Mouse (Mus musculus) liver, embryonic 15.5 days (tissue): Measurements from ENCODE around the gene Fbln1. TPM values are rescaled to one million over a fixed set of nuclear protein-coding genes. Genes with fewer than 3 reads are reported as not detected.

Experiments
- ATAC-seq: fragments of 200-750 bp; cut with Nextera tagmentation; 2 replicates; pipeline ENCODE4 v1.8.0; 2017; ENCODE audit warnings: moderate number of reproducible peaks, mild to moderate bottlenecking, moderate library complexity; ENCODE audit not compliant: insufficient read depth
- H3K27ac ChIP-seq: fragments of 300-500 bp; sonication (generic); replicated peaks from 2 replicates; pipeline ENCODE4 v1.5.1; 2015; ENCODE audit warnings: mild to moderate bottlenecking, inconsistent platforms
- H3K27me3 ChIP-seq: fragments of 300-500 bp; sonication (generic); 2 replicates; pipeline ENCODE4 v1.6.1; 2015; ENCODE audit warnings: mild to moderate bottlenecking, inconsistent platforms
- H3K36me3 ChIP-seq: fragments of 300-500 bp; sonication (generic); replicated peaks from 2 replicates; pipeline ENCODE4 v1.6.1; 2015; ENCODE audit warnings: moderate library complexity, mild to moderate bottlenecking, inconsistent platforms
- H3K4me1 ChIP-seq: fragments of 300-500 bp; sonication (generic); replicated peaks from 2 replicates; pipeline ENCODE4 v1.6.1; 2015; ENCODE audit warnings: inconsistent platforms
- H3K4me2 ChIP-seq: fragments of 300-500 bp; sonication (generic); 2 replicates; pipeline ENCODE4 v1.6.1; 2015; ENCODE audit warnings: moderate library complexity, mild to moderate bottlenecking, inconsistent platforms
- H3K4me3 ChIP-seq: fragments of 300-500 bp; sonication (generic); replicated peaks from 2 replicates; pipeline ENCODE4 v1.5.1; 2015; ENCODE audit warnings: mild to moderate bottlenecking, inconsistent platforms
- H3K9ac ChIP-seq: fragments of 300-500 bp; sonication (generic); 2 replicates; pipeline ENCODE4 v1.6.1; 2015; ENCODE audit warnings: moderate library complexity, mild to moderate bottlenecking, inconsistent platforms
- H3K9me3 ChIP-seq: fragments of 300-500 bp; sonication (generic); replicated peaks from 2 replicates; pipeline ENCODE4 v1.6.1; 2016; ENCODE audit warnings: inconsistent platforms
- WGBS: fragments of 180-500 bp; shearing (Covaris S2); methylation state at CpG from one replicate; pipeline ENCODE4 v1.1.7; 2015; ENCODE audit warnings: mixed read lengths; ENCODE audit not compliant: insufficient replicate concordance; 5-methylcytosine and 5-hydroxymethylcytosine counted together
- polyA plus RNA-seq: library from polyadenylated mRNA; unstranded; fragments of >200 nt; fragmentation: Nextera tagmentation; extraction: Ambion mirVana; gene quantifications from 2 replicates; pipeline ENCODE4 v1.2.1, GENCODE M21; 2015

Fbln1 gene
- polyA plus RNA-seq, 1 experiment from 2014 or later: 6.9 TPM

- no peak overlapping the region for H3K4me2 ChIP-seq
- no peak overlapping the region for H3K4me3 ChIP-seq
- no peak overlapping the region for H3K9ac ChIP-seq
- H3K27ac ChIP-seq: no peak overlapping the region
- no peaks in the 10 kb centered on the region for H3K27me3 ChIP-seq
- 0 out of 2 replicates have a peak, but pooled peaks cover 4% of the 10 kb centered on the region for H3K4me1 ChIP-seq
- no peaks in the 10 kb centered on the region for H3K36me3 ChIP-seq
- ATAC-seq: no peak
- H3K9me3 ChIP-seq: no peaks in the 10 kb centered on the region
- 55% methylated on average over 3 of the region's 3 CpGs for WGBS
Measured at GRCm38 (mm10) chr15:85228568-85228967, 22.8 kb downstream of the Fbln1 start.

- H3K27me3 ChIP-seq: no peaks in the 10 kb centered on the region
- H3K9ac ChIP-seq: no peak overlapping the region
- no peaks in the 10 kb centered on the region for H3K36me3 ChIP-seq
- no peak overlapping the region for H3K4me3 ChIP-seq
- 0 out of 2 replicates have a peak, but pooled peaks cover 7% of the 10 kb centered on the region for H3K4me1 ChIP-seq
- no peak overlapping the region for H3K27ac ChIP-seq
- H3K9me3 ChIP-seq: no peaks in the 10 kb centered on the region
- WGBS: 26% methylated on average over 13 of the region's 13 CpGs
- H3K4me2 ChIP-seq: no peak overlapping the region
- ATAC-seq: no peak
Measured at GRCm38 (mm10) chr15:85229960-85230535, 24.3 kb downstream of the Fbln1 start.

- no peak for ATAC-seq
- Histone ChIP-seq H3K36me3 (no peaks in the 10 kb centered on the region), H3K4me1 (0 out of 2 replicates have a peak, but pooled peaks cover 7% of the 10 kb centered on the region), H3K27ac (no peak overlapping the region), H3K4me3 (no peak overlapping the region), H3K4me2 (no peak overlapping the region), H3K27me3 (no peaks in the 10 kb centered on the region), H3K9ac (no peak overlapping the region), H3K9me3 (no peaks in the 10 kb centered on the region)
- WGBS: 70% methylated on average over 14 of the region's 14 CpGs
Measured at GRCm38 (mm10) chr15:85230613-85231012, 24.9 kb downstream of the Fbln1 start.

GRCm38 (mm10) chr15:85231443-85232255, 25.9 kb downstream of the Fbln1 start:
- ATAC-seq: no peak
- Histone ChIP-seq H3K4me3 (no peak overlapping the region), H3K27me3 (no peaks in the 10 kb centered on the region), H3K4me2 (no peak overlapping the region), H3K36me3 (no peaks in the 10 kb centered on the region), H3K9ac (no peak overlapping the region), H3K9me3 (no peaks in the 10 kb centered on the region), H3K27ac (no peak overlapping the region), H3K4me1 (0 out of 2 replicates have a peak, but pooled peaks cover 7% of the 10 kb centered on the region)
- WGBS: 69% methylated on average over 13 of the region's 13 CpGs

- no peak for ATAC-seq
- Histone ChIP-seq H3K4me1 (0 out of 2 replicates have a peak, but pooled peaks cover 7% of the 10 kb centered on the region), H3K9me3 (no peaks in the 10 kb centered on the region), H3K27me3 (no peaks in the 10 kb centered on the region), H3K27ac (no peak overlapping the region), H3K4me2 (no peak overlapping the region), H3K4me3 (no peak overlapping the region), H3K9ac (no peak overlapping the region), H3K36me3 (no peaks in the 10 kb centered on the region)
- WGBS: 73% methylated on average over 4 of the region's 4 CpGs
Measured at GRCm38 (mm10) chr15:85232256-85232535, 26.4 kb downstream of the Fbln1 start.

- Histone ChIP-seq H3K4me2 (no peak overlapping the region; the same call in 1 of the 2 replicates), H3K9ac (no peak overlapping the region), H3K27me3 (no peaks in the 10 kb centered on the region), H3K4me1 (0 out of 2 replicates have a peak, but pooled peaks cover 7% of the 10 kb centered on the region), H3K4me3 (no peak overlapping the region), H3K9me3 (no peaks in the 10 kb centered on the region), H3K36me3 (no peaks in the 10 kb centered on the region), H3K27ac (no peak overlapping the region)
- 69% methylated on average over 25 of the region's 25 CpGs for WGBS
- no peak for ATAC-seq
Measured at GRCm38 (mm10) chr15:85232543-85233250, 26.9 kb downstream of the Fbln1 start.

- Histone ChIP-seq H3K27me3 (no peaks in the 10 kb centered on the region), H3K4me3 (no peak overlapping the region), H3K9ac (no peak overlapping the region), H3K4me2 (no peak overlapping the region; the same call in 1 of the 2 replicates), H3K4me1 (0 out of 2 replicates have a peak, but pooled peaks cover 7% of the 10 kb centered on the region), H3K36me3 (no peaks in the 10 kb centered on the region), H3K27ac (no peak overlapping the region), H3K9me3 (no peaks in the 10 kb centered on the region)
- 22% methylated on average over 4 of the region's 4 CpGs for WGBS
- no peak for ATAC-seq
Measured at GRCm38 (mm10) chr15:85233251-85233611, 27.5 kb downstream of the Fbln1 start.

GRCm38 (mm10) chr15:85233690-85234089, 27.9 kb downstream of the Fbln1 start:
- Histone ChIP-seq H3K9me3 (no peaks in the 10 kb centered on the region), H3K27me3 (no peaks in the 10 kb centered on the region), H3K9ac (no peak overlapping the region), H3K27ac (no peak overlapping the region), H3K4me3 (no peak overlapping the region), H3K4me2 (no peak overlapping the region), H3K4me1 (0 out of 2 replicates have a peak, but pooled peaks cover 7% of the 10 kb centered on the region), H3K36me3 (no peaks in the 10 kb centered on the region)
- ATAC-seq: no peak
- 55% methylated on average over 4 of the region's 4 CpGs for WGBS

- ATAC-seq: no peak
- Histone ChIP-seq H3K27me3 (no peaks in the 10 kb centered on the region), H3K36me3 (no peaks in the 10 kb centered on the region), H3K27ac (no peak overlapping the region), H3K4me2 (no peak overlapping the region), H3K9ac (no peak overlapping the region), H3K9me3 (no peaks in the 10 kb centered on the region), H3K4me3 (no peak overlapping the region), H3K4me1 (no peaks in the 10 kb centered on the region)
- 75% methylated on average over 22 of the region's 22 CpGs for WGBS
Measured at GRCm38 (mm10) chr15:85238821-85239745, 33.3 kb downstream of the Fbln1 start.

- no peak overlapping the region for H3K9ac ChIP-seq
- H3K4me3 ChIP-seq: no peak overlapping the region
- WGBS: 53% methylated on average over 4 of the region's 4 CpGs
- no peaks in the 10 kb centered on the region for H3K36me3 ChIP-seq
- no peak overlapping the region for H3K4me2 ChIP-seq
- no peak overlapping the region for H3K27ac ChIP-seq
- no peaks in the 10 kb centered on the region for H3K9me3 ChIP-seq
- no peaks in the 10 kb centered on the region for H3K27me3 ChIP-seq
- no peak for ATAC-seq
- H3K4me1 ChIP-seq: no peaks in the 10 kb centered on the region
Measured at GRCm38 (mm10) chr15:85240086-85240485, 34.3 kb downstream of the Fbln1 start.
